Mouse (Mus musculus): ENCODE results near the gene Tor1a. TPM values are rescaled to one million over a fixed set of nuclear protein-coding genes. Genes with fewer than 3 reads are reported as not detected.
A peak's percentile ranks its signal among the peaks of the same experiment; 100 is the strongest.
"Not testable (repeated sequence)": the region's sequence is repeated elsewhere in the genome, so short reads cannot be mapped to it uniquely, and the experiment has no call there.

Tor1a gene
- polyA plus RNA-seq, 1 experiment from 2014 or later: 106 TPM

DNA sequence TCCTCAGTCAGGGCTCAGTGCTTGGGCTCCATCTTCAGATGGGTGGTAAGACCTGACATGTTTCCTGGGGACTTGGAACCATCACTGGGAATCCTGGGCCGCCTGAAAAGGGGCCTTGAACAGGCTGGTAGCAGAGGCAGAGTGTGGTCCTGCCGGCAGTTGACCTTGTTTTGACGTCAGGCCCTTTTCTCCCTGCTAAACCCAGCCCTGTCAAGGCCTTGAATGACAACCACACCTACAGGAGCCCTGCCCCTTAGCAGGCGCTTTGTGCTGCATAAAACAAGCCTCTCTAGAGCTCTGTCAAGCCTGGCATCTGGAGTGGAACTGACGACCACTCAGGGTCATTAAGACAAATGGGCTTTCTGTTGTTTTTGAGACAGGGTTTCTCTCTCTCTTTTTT is 7.9 kb downstream of the Tor1a start:
- no peak overlapping the region for H3K9ac ChIP-seq (ENCODE audit: low read depth, low read length)
- H3K4me1 ChIP-seq (ENCODE audit: control insufficient read depth, insufficient read depth, low read length): peaks cover 1% of the 10 kb centered on the region
- WGBS: 55% methylated on average over 5 of the region's 5 CpGs
- no peak overlapping the region for H3K4me2 ChIP-seq (ENCODE audit: low read length)
- no peak overlapping the region for H3K27ac ChIP-seq (ENCODE audit: low read length)
- ATAC-seq: no peak
- no peak overlapping the region for H3K4me3 ChIP-seq (ENCODE audit: low read depth, low read length)
- no peaks in the 10 kb centered on the region for H3K27me3 ChIP-seq (ENCODE audit: control insufficient read depth, insufficient read depth, low read depth, low read length)
- H3K36me3 ChIP-seq (ENCODE audit: control insufficient read depth, insufficient read depth, low read length): peaks cover 46% of the 10 kb centered on the region
- H3K9me3 ChIP-seq (replicated peaks; ENCODE audit: control insufficient read depth, low read length, poor library complexity, severe bottlenecking): no peaks in the 10 kb centered on the region

DNA sequence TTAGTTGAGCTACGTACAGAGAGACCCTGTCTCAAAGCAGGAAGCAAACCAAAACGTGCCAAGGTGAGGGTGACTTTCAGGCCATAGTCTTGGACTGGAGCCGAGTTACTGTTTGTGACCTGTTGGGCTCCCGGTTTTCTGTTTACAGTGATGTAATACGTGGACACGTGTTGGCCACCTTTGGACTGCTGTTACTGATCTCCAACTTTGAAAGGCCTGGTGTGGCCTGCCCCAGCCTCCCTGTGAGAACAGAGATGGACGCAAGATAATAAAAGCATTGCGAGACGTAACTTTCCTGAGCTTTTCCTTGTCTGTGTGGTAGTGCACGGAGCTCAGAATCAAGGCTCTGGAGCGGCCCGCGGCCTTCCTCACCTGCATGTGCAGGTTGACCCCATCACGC is 9.0 kb downstream of the Tor1a start:
- H3K9me3 ChIP-seq (replicated peaks; ENCODE audit: control insufficient read depth, low read length, poor library complexity, severe bottlenecking): no peaks in the 10 kb centered on the region
- H3K4me3 ChIP-seq (ENCODE audit: low read depth, low read length): no peak overlapping the region
- no peak overlapping the region for H3K9ac ChIP-seq (ENCODE audit: low read depth, low read length)
- WGBS: 92% methylated on average over 14 of the region's 14 CpGs
- no peak overlapping the region for H3K4me2 ChIP-seq (ENCODE audit: low read length)
- no peak for ATAC-seq
- H3K27ac ChIP-seq (ENCODE audit: low read length): no peak overlapping the region
- H3K27me3 ChIP-seq (ENCODE audit: control insufficient read depth, insufficient read depth, low read depth, low read length): no peaks in the 10 kb centered on the region
- H3K4me1 ChIP-seq (ENCODE audit: control insufficient read depth, insufficient read depth, low read length): peaks cover 13% of the 10 kb centered on the region
- peaks cover 46% of the 10 kb centered on the region for H3K36me3 ChIP-seq (ENCODE audit: control insufficient read depth, insufficient read depth, low read length)

DNA sequence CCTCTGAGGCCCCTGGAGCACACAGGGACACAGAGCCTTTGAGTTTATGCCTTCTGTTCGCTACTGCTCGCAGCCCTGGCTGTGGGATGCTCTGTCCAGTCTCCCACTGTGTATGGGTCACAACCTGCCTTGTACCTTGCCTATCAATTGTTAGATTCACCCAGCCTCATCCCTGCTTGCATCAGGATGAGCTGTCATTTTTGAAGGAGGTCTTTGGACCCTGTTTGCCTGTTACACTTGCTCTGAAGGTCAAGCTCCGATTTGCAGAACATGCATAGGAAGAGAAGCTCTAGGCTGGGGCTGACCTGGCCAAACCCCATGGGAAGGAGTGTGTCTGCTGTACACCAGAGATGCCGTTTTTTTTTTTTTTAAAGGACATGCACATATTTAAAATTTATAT is 10.2 kb downstream of the Tor1a start:
- H3K27ac ChIP-seq (ENCODE audit: low read length): no peak overlapping the region
- WGBS: 83% methylated on average over 4 of the region's 4 CpGs
- peaks cover 39% of the 10 kb centered on the region for H3K36me3 ChIP-seq (ENCODE audit: control insufficient read depth, insufficient read depth, low read length)
- peaks cover 16% of the 10 kb centered on the region for H3K4me1 ChIP-seq (ENCODE audit: control insufficient read depth, insufficient read depth, low read length)
- no peak overlapping the region for H3K4me2 ChIP-seq (ENCODE audit: low read length)
- ATAC-seq: no peak
- H3K27me3 ChIP-seq (ENCODE audit: control insufficient read depth, insufficient read depth, low read depth, low read length): no peaks in the 10 kb centered on the region
- H3K4me3 ChIP-seq (ENCODE audit: low read depth, low read length): no peak overlapping the region
- no peaks in the 10 kb centered on the region for H3K9me3 ChIP-seq (replicated peaks; ENCODE audit: control insufficient read depth, low read length, poor library complexity, severe bottlenecking)
- no peak overlapping the region for H3K9ac ChIP-seq (ENCODE audit: low read depth, low read length)

DNA sequence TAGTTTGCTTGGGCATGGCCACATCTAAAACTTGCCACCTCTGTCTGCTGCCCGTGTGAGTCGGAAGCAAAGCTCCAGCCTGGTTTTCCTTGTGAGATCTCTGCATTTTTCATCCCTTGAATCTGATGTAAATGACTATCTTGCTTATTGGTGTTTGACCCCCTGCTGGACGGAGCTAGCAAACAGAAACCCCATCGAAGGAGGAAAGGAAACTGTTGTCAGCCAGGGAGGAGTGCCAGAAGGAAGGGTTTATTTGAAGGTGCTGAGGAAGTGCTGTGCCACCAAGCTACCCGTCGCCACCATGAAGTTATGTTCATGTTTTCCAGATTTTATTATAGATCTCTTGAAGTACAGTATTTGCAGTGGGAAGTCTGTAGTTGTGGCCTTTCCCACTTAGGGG is 12.9 kb downstream of the Tor1a start:
- H3K4me3 ChIP-seq (ENCODE audit: low read depth, low read length): no peak overlapping the region
- H3K27me3 ChIP-seq (ENCODE audit: control insufficient read depth, insufficient read depth, low read depth, low read length): no peaks in the 10 kb centered on the region
- ATAC-seq: no peak
- peaks cover 19% of the 10 kb centered on the region for H3K36me3 ChIP-seq (ENCODE audit: control insufficient read depth, insufficient read depth, low read length)
- H3K27ac ChIP-seq (ENCODE audit: low read length): no peak overlapping the region
- H3K4me2 ChIP-seq (ENCODE audit: low read length): peak overlapping the region; percentile 86; the same call in 1 of the 2 replicates
- H3K4me1 ChIP-seq (ENCODE audit: control insufficient read depth, insufficient read depth, low read length): peaks cover 16% of the 10 kb centered on the region
- 73% methylated on average over 6 of the region's 6 CpGs for WGBS
- H3K9ac ChIP-seq (ENCODE audit: low read depth, low read length): no peak overlapping the region
- H3K9me3 ChIP-seq (replicated peaks; ENCODE audit: control insufficient read depth, low read length, poor library complexity, severe bottlenecking): no peaks in the 10 kb centered on the region

DNA sequence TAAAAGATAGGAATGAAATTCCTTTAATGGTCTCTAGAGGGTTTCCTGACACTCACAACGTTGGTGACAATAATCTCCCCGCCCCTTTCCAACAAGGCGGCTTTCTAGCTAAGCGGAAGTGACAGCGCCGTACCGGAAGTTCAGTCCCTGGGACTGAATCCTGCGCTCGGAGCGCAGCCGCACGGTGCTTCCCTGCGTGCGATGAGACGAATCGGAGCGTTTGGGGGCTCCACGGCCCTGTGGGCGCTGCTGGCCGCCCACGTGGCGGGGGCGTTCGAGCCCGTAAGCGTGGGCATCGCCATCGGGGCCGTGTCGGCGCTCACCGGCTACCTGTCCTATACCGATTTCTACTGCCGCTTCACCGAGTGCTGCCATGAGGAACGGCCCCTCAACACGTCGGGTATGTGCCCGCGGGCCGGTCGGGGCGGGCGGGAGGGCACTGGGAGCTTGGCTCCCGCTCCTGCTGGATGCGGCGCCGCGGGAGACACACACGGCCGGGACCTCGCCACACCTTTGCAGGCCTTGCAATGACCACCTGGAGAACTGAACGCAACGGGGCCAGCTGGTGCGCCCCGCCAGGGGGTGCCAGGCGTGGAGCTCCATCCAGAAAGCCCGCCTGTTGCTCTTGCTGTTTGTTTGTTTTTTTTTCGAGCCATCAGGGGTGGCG is 14.8 kb downstream of the Tor1a start, which contains the start of gene Tor1b:
Gene Tor1b, plus strand, starts transcription at position 136 of the 667 bp plus-strand sequence.
- peak within 1 kb of the TSS; percentile 89 for H3K9ac ChIP-seq (ENCODE audit: low read depth, low read length)
- ATAC-seq: peak; percentile 94
- WGBS: under 1% methylated on average over 60 of the region's 60 CpGs

DNA sequence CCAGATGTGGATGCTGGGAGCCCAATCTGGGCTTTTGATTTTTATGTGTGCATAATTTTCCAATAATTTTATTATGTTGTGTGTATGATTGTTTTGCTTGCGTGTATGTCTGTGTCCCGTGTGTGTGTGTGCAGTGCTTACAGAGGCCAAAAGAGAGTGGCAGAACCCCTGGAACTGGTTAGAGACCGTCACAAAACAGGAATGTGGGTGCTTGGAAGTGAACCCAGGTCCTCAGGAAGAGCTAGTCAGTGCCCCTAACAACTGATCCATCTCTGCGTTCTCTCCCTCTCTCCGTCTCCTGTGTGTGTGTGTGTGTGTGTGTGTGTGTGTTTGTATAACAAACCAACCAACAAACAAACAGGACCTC is 15.3 kb downstream of the Tor1a start:
- no peaks in the 10 kb centered on the region for H3K27me3 ChIP-seq (ENCODE audit: control insufficient read depth, insufficient read depth, low read depth, low read length)
- H3K4me3 ChIP-seq (ENCODE audit: low read depth, low read length): peak overlapping the region; percentile 77
- whole genome bisulfite sequencing: 24% methylated on average over 5 of the region's 5 CpGs
- peak overlapping the region; percentile 86 for H3K4me2 ChIP-seq (ENCODE audit: low read length)
- ATAC-seq: peak; percentile 51
- H3K27ac ChIP-seq (ENCODE audit: low read length): peak overlapping the region; percentile 83
- peaks cover 9% of the 10 kb centered on the region; the same call in 1 of the 2 replicates for H3K36me3 ChIP-seq (ENCODE audit: control insufficient read depth, insufficient read depth, low read length)
- peaks cover 16% of the 10 kb centered on the region for H3K4me1 ChIP-seq (ENCODE audit: control insufficient read depth, insufficient read depth, low read length)
- no peaks in the 10 kb centered on the region for H3K9me3 ChIP-seq (replicated peaks; ENCODE audit: control insufficient read depth, low read length, poor library complexity, severe bottlenecking)
- H3K9ac ChIP-seq (ENCODE audit: low read depth, low read length): peak overlapping the region; percentile 3; the same call in 1 of the 2 replicates

More for the DNA sequence above, 14.8 kb downstream of the Tor1a start, which contains the start of gene Tor1b:
- peak within 1 kb of the TSS; percentile 77 for H3K4me3 ChIP-seq (ENCODE audit: low read depth, low read length)
- H3K27ac ChIP-seq (ENCODE audit: low read length): peak within 1 kb of the TSS; percentile 83
- peaks cover 16% of the 10 kb centered on the region for H3K4me1 ChIP-seq (ENCODE audit: control insufficient read depth, insufficient read depth, low read length)
- no peaks in the 10 kb centered on the region for H3K9me3 ChIP-seq (replicated peaks; ENCODE audit: control insufficient read depth, low read length, poor library complexity, severe bottlenecking)
- no peaks in the 10 kb centered on the region for H3K27me3 ChIP-seq (ENCODE audit: control insufficient read depth, insufficient read depth, low read depth, low read length)
- peaks cover 9% of the 10 kb centered on the region; the same call in 1 of the 2 replicates for H3K36me3 ChIP-seq (ENCODE audit: control insufficient read depth, insufficient read depth, low read length)
- peak within 1 kb of the TSS; percentile 86 for H3K4me2 ChIP-seq (ENCODE audit: low read length)

DNA sequence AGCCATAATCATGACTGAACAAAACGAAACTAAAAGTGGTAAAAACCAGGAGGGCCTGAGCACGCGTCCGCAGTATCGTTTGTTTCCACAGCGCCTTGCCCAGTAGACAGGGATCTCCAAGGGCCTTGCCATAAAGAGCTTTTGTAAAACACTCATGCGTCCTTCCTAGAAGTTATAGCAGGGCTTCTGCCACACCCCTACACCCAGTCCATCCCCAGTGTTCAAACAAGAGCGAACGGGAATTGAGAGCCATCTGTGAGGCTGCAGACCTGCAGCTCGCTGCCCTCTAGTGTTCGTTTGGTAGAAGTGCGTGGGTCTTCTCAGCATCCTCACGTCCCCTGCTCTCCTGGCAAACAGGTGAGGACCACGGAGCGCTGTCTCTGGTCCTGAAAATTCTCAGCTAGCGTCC is 25.1 kb downstream of the Tor1a start:
- Histone ChIP-seq H3K27me3 (ENCODE audit: control insufficient read depth, insufficient read depth, low read depth, low read length) (no peaks in the 10 kb centered on the region), H3K27ac (ENCODE audit: low read length) (no peak overlapping the region), H3K4me1 (ENCODE audit: control insufficient read depth, insufficient read depth, low read length) (no peaks in the 10 kb centered on the region), H3K9me3 (replicated peaks; ENCODE audit: control insufficient read depth, low read length, poor library complexity, severe bottlenecking) (no peaks in the 10 kb centered on the region), H3K36me3 (ENCODE audit: control insufficient read depth, insufficient read depth, low read length) (no peaks in the 10 kb centered on the region), H3K4me3 (ENCODE audit: low read depth, low read length) (peak overlapping the region; percentile 15), H3K4me2 (ENCODE audit: low read length) (peak overlapping the region; percentile 44; the same call in 1 of the 2 replicates), H3K9ac (ENCODE audit: low read depth, low read length) (peak overlapping the region; percentile 49; the same call in 1 of the 2 replicates)
- WGBS: 31% methylated on average over 16 of the region's 16 CpGs
- ATAC-seq: 0 out of 2 replicates have a peak, but pooled peaks have one; percentile 68

DNA sequence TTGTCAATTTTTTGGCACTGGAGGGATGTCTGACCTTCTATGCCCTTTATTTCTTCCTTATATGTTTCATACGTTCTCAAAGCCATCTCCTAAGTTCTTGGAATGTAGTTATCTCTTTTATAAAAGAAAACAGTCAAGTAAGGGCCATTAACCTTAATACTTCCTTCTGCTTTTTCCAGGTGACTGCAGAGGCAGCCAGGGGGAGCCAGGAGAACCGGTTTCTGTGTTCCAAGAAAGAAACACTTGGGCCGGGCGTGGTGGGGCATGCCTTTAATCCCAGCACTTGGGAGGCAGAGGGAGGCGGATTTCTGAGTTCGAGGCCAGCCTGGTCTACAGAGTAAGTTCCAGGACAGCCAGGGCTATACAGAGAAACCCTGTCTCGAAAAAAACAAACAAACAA is 25.6 kb downstream of the Tor1a start:
- not testable (repeated sequence) for ATAC-seq; H3K9me3 ChIP-seq (replicated peaks; ENCODE audit: control insufficient read depth, low read length, poor library complexity, severe bottlenecking); H3K4me2 ChIP-seq (ENCODE audit: low read length); H3K27me3 ChIP-seq (ENCODE audit: control insufficient read depth, insufficient read depth, low read depth, low read length); H3K9ac ChIP-seq (ENCODE audit: low read depth, low read length); H3K4me3 ChIP-seq (ENCODE audit: low read depth, low read length); H3K4me1 ChIP-seq (ENCODE audit: control insufficient read depth, insufficient read depth, low read length); H3K27ac ChIP-seq (ENCODE audit: low read length); H3K36me3 ChIP-seq (ENCODE audit: control insufficient read depth, insufficient read depth, low read length)
- WGBS: 51% methylated on average over 7 of the region's 7 CpGs

DNA sequence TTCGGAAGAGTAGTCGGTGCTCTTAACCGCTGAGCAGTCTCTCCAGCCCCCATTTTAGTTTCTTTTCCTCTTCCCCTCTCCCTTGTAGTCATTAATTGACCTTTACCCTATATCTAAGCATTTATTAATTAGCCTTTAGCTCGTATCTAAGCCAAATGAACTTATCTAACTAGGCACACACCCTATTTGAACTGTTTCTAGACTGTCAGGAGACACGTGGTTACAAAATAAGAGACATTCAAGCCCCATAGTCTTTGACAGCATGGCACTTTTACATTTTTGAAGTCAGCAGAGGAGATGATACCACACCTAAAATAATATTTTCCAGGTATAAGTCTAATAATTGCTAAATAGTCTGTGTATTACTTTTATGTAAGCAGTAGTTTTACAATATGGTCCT is 26.1 kb downstream of the Tor1a start:
- Histone ChIP-seq H3K9me3 (replicated peaks; ENCODE audit: control insufficient read depth, low read length, poor library complexity, severe bottlenecking) (no peaks in the 10 kb centered on the region), H3K4me2 (ENCODE audit: low read length) (no peak overlapping the region), H3K4me1 (ENCODE audit: control insufficient read depth, insufficient read depth, low read length) (no peaks in the 10 kb centered on the region), H3K27me3 (ENCODE audit: control insufficient read depth, insufficient read depth, low read depth, low read length) (no peaks in the 10 kb centered on the region), H3K36me3 (ENCODE audit: control insufficient read depth, insufficient read depth, low read length) (no peaks in the 10 kb centered on the region), H3K9ac (ENCODE audit: low read depth, low read length) (no peak overlapping the region), H3K4me3 (ENCODE audit: low read depth, low read length) (no peak overlapping the region), H3K27ac (ENCODE audit: low read length) (no peak overlapping the region)
- 89% methylated on average over 5 of the region's 5 CpGs for WGBS
- no peak for ATAC-seq

Measured in midbrain, embryonic 16.5 days (tissue).